Mouse (Mus musculus): Measurements from ENCODE around the gene Serpini1. TPM values are rescaled to one million over a fixed set of nuclear protein-coding genes. Genes with fewer than 3 reads are reported as not detected.
A peak's percentile ranks its signal among the peaks of the same experiment; 100 is the strongest.

The Serpini1 gene
- polyA plus RNA-seq (2016; fragmentation: Nextera tagmentation; extraction: Ambion mirVana) = 8.6 and 15.8 TPM in 2 replicates

DNA sequence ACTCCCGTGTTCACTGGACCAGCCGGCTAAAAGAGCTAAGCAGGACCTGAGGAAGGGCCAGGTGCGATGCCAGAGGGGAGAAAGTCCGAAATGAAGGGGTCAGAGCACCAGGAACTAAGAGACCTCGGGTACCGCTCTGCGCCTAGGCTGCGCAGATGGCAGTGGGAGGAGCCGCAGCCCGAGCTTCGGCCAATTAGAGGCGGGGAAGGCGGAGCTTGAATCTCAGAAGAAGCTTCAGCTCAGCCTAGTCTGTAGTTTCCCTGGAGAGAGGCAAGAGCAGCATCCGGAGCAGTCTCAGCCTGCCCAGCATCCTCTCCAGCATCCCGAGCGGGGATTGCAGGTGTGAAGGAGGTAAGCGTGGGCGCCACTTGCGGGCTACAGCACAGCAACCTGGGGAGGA, at the start of gene Serpini1:
TSS of gene Serpini1 (plus strand) at position 256 of the 400 bp plus-strand sequence.
- WGBS = under 1% methylated on average over 19 of the region's 19 CpGs
- Histone ChIP-seq H3K4me1 (peaks cover 17% of the 10 kb centered on the region), H3K27ac (replicated peaks) (peak within 1 kb of the TSS; percentile 92), H3K27me3 (ENCODE audit: low read depth, poor library complexity, severe bottlenecking) (no peaks in the 10 kb centered on the region), H3K4me3 (peak within 1 kb of the TSS; percentile 64), H3K9me3 (replicated peaks) (no peaks in the 10 kb centered on the region), H3K36me3 (no peaks in the 10 kb centered on the region)
- peak; percentile 90 for DNase-seq (ENCODE audit: low spot score)

DNA sequence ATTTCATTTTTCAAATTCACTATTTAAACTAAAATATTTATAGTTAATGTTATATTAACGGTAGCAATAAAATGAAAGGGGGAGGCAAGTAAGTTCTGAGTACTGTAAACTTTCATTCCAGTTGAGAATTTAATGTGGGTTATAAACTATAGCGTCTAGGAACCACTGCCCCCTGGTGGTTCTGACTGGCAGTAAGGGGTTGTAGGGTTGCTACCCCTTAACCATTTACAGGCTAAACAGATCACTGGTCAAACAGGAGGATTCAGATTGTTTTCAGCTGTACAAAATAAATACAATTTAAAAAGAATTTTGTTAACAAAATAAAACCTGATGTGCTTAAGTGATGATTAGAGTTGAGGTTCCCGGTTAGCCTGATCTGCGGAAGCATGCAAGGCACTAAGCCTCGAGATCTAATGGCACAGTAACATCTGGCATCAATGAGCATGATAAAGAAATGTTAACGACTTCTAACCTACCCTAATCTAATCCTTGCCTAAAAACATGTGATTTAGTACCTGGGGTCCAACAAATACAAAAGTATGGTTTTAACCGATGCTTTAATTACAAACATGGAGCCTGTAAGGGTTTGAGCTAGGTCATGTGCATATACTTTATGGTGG, 39.6 kb upstream of the Serpini1 start:
- Histone ChIP-seq H3K36me3 (peaks cover 34% of the 10 kb centered on the region), H3K27ac (replicated peaks) (no peak overlapping the region), H3K9me3 (replicated peaks) (no peaks in the 10 kb centered on the region), H3K4me1 (no peaks in the 10 kb centered on the region), H3K27me3 (ENCODE audit: low read depth, poor library complexity, severe bottlenecking) (no peaks in the 10 kb centered on the region), H3K4me3 (no peak overlapping the region)
- DNase-seq (ENCODE audit: low spot score) = peak; percentile 15
- WGBS = 75% methylated on average over 7 of the region's 7 CpGs

DNA sequence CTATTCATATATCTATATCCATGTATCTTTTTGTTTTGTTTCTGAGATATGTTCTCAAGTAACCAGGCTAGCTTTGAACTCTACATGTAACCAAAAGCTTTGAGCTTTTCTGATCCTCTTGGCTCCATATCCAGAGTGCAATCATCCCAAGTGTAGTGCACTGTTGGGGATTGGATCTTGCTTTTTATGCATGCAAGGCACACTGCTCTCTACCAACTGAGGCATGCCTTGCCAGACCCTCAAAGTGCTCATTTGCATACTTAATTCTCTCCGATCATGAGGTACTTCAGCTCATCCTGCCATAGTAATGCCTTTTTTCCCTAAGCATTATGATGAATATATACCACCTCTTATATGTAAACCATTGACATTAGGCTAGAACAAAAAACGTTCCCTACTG, 36.0 kb upstream of the Serpini1 start:
- Histone ChIP-seq H3K27me3 (ENCODE audit: low read depth, poor library complexity, severe bottlenecking) (no peaks in the 10 kb centered on the region), H3K4me3 (no peak overlapping the region), H3K9me3 (replicated peaks) (no peaks in the 10 kb centered on the region), H3K4me1 (no peaks in the 10 kb centered on the region), H3K36me3 (peaks cover 40% of the 10 kb centered on the region), H3K27ac (replicated peaks) (no peak overlapping the region)
- DNase-seq (ENCODE audit: low spot score) = no peak
- WGBS = 82% methylated on average over 2 of the region's 2 CpGs

DNA sequence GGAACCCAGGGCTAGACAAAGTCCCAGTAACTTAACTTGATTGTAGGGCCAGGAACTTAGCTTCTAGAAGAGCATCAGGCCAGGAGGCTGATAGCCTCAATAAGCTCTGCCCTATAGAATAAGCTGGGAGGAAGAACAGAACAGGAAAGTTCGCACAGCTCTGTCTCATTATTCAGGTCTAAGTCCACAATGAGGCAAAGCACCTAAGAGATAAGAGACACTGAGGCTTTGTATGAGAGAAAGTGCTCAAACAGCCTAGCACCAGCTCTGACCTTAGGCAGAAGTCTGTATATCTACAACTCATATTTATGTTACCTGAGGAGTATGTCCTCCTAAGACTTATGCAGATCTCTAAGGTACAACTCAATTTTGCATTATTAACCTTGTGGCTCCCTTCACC, 34.8 kb upstream of the Serpini1 start:
- no peak for DNase-seq (ENCODE audit: low spot score)
- H3K4me1 ChIP-seq = no peaks in the 10 kb centered on the region
- no peak overlapping the region for H3K27ac ChIP-seq (replicated peaks)
- WGBS = 98% methylated on average over 1 of the region's 1 CpGs
- H3K9me3 ChIP-seq (replicated peaks) = no peaks in the 10 kb centered on the region
- peaks cover 52% of the 10 kb centered on the region for H3K36me3 ChIP-seq
- H3K27me3 ChIP-seq (ENCODE audit: low read depth, poor library complexity, severe bottlenecking) = no peaks in the 10 kb centered on the region
- H3K4me3 ChIP-seq = no peak overlapping the region

DNA sequence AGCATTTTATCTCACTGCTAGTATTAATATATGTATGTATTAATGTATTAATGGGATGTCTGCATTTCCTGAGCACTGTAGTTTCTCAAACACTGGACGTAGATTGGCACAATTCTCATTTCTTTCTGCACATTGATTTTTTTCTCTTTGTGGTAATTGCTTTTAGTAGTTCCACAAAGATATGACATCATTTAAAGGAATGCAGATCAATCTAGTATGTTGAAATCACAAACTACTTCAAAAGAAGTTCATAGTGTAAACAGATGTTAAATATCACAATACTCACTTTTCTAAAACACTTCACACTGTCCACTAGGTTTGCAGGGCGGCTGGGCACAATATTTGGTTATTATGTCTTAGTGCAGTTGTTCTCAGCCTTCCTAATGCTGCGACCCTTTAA, 26.3 kb upstream of the Serpini1 start:
- Histone ChIP-seq H3K4me1 (no peaks in the 10 kb centered on the region), H3K4me3 (no peak overlapping the region), H3K36me3 (peaks cover 30% of the 10 kb centered on the region), H3K27me3 (ENCODE audit: low read depth, poor library complexity, severe bottlenecking) (no peaks in the 10 kb centered on the region), H3K27ac (replicated peaks) (no peak overlapping the region), H3K9me3 (replicated peaks) (no peaks in the 10 kb centered on the region)
- WGBS = 94% methylated on average over 3 of the region's 3 CpGs
- DNase-seq (ENCODE audit: low spot score) = no peak

DNA sequence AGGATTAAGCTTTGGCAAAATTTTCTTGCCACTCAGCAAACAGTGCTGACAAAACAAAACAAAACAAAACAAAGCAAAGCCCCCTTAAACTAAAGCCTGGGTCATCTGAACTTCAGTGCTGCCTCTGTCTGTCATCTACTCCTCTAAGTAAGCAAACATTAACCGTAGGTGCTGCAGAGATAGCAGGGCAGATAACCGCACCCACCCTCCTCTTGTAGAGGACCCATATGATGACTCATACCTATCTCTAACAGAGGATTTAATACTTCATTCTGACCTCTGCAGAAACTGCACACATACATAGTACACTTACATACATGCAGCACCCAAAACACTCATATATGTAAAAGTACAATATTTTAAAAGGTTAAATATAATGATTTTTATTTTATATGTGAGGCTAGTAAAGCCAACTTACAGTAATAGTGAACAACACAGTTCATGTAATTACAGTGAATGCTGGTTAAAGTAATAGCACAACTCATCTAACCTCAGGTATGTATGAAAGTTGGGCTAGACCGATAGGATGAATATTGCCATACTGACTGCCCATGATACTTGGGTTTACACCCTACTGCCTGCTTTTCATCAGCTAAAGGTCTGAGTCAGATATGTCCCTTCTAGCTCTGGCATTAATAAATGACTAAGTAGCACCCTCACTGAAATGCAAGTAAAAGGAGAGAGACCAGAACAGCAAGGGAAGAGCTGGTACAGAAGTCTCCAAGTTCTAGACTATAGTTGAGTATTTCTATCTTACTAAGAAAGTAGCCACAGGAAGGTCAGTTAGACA, 23.1 kb upstream of the Serpini1 start:
- H3K4me3 ChIP-seq = no peak overlapping the region
- no peaks in the 10 kb centered on the region for H3K4me1 ChIP-seq
- H3K27ac ChIP-seq (replicated peaks) = no peak overlapping the region
- H3K36me3 ChIP-seq = peaks cover 26% of the 10 kb centered on the region
- 87% methylated on average over 3 of the region's 3 CpGs for WGBS
- no peaks in the 10 kb centered on the region for H3K9me3 ChIP-seq (replicated peaks)
- no peaks in the 10 kb centered on the region for H3K27me3 ChIP-seq (ENCODE audit: low read depth, poor library complexity, severe bottlenecking)
- no peak for DNase-seq (ENCODE audit: low spot score)

DNA sequence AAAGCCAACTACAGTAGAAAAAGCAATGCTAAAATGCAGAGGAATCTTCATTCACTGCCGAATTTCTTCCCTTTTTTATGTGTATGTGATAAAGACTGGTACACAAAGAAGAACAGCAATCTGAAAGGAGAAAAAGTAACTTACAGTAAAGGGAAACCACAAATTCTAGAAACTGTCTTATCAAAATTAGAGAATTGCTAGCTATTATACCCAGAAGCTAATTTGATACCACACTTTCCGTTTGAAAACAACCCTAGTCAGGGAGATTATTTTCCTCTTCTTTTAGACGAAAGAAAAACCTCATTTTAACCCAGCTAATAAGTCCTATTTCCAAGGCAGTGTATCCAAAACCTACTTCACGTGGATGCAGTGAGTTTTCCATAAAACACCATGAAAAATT, 16.1 kb upstream of the Serpini1 start:
- Histone ChIP-seq H3K4me1 (no peaks in the 10 kb centered on the region), H3K27ac (replicated peaks) (no peak overlapping the region), H3K27me3 (ENCODE audit: low read depth, poor library complexity, severe bottlenecking) (no peaks in the 10 kb centered on the region), H3K36me3 (peaks cover 40% of the 10 kb centered on the region), H3K9me3 (replicated peaks) (no peaks in the 10 kb centered on the region), H3K4me3 (no peak overlapping the region)
- 88% methylated on average over 4 of the region's 4 CpGs for WGBS
- DNase-seq (ENCODE audit: low spot score) = no peak

DNA sequence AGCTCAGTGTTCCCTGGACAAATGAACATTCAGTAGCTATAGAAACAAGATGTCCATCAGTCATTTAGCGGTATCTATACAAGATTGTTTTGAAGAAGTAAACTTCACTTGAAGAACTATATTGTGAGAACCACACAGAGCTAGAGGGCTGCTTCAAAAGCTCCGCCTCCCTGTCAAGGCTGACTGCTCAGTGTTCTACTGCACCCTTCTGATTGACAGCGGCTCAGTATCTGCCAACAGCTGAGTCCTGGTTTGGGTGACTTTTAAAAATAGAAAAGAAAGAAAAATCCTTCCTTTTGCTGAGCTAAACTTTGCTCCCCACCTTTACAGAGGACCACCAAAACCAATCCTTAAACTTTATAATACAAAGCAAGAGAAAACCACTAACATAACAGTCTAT, 14.5 kb upstream of the Serpini1 start:
- no peaks in the 10 kb centered on the region for H3K9me3 ChIP-seq (replicated peaks)
- H3K27ac ChIP-seq (replicated peaks) = no peak overlapping the region
- no peak for DNase-seq (ENCODE audit: low spot score)
- H3K27me3 ChIP-seq (ENCODE audit: low read depth, poor library complexity, severe bottlenecking) = no peaks in the 10 kb centered on the region
- no peaks in the 10 kb centered on the region for H3K4me1 ChIP-seq
- 73% methylated on average over 3 of the region's 3 CpGs for WGBS
- H3K4me3 ChIP-seq = no peak overlapping the region
- H3K36me3 ChIP-seq = peaks cover 28% of the 10 kb centered on the region

DNA sequence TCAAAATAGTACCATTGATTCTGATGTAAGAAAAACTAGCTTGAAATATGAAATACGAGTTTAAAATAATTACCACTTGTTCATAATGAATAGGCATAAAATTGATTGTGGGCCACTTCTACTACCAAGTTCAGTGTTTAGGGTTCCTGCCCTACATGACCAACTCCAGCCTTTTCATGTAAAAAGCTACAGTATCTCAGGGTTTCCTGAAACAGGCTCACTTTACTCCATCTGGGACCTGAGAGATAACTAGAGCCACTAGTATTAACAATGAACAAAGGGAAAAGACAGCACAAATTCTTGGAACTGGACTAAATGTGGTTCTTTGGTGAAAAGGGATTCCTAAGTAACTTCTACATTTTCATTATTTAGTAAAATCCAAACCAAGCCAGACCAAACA, 13.1 kb upstream of the Serpini1 start:
- no peak for DNase-seq (ENCODE audit: low spot score)
- 86% methylated on average over 1 of the region's 1 CpGs for WGBS
- Histone ChIP-seq H3K4me1 (no peaks in the 10 kb centered on the region; the same call in 1 of the 2 replicates), H3K27me3 (ENCODE audit: low read depth, poor library complexity, severe bottlenecking) (no peaks in the 10 kb centered on the region), H3K27ac (replicated peaks) (no peak overlapping the region), H3K4me3 (no peak overlapping the region), H3K36me3 (peaks cover 16% of the 10 kb centered on the region), H3K9me3 (replicated peaks) (no peaks in the 10 kb centered on the region)

DNA sequence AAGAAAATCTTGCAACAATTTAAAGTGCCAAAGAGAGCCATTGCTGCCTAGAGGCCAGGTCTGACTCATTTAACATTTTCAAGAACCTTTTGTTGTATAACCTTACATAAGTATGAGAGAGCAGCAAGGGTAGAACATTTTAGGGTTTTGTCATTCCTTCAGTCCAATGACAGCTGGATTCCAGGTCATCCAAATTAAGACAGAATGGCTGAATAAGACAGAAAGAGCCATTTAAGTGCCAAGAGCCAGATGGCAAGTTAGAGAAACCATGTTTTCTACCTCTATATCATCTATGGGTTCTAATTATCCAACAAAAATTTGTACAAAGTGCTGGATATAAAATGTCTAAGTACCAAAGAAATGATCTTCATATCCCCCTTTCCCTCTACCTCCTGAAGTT, 6.1 kb upstream of the Serpini1 start:
- Histone ChIP-seq H3K27me3 (ENCODE audit: low read depth, poor library complexity, severe bottlenecking) (no peaks in the 10 kb centered on the region), H3K27ac (replicated peaks) (no peak overlapping the region), H3K36me3 (no peaks in the 10 kb centered on the region), H3K4me3 (no peak overlapping the region), H3K9me3 (replicated peaks) (no peaks in the 10 kb centered on the region), H3K4me1 (peaks cover 12% of the 10 kb centered on the region)
- DNase-seq (ENCODE audit: low spot score) = no peak

DNA sequence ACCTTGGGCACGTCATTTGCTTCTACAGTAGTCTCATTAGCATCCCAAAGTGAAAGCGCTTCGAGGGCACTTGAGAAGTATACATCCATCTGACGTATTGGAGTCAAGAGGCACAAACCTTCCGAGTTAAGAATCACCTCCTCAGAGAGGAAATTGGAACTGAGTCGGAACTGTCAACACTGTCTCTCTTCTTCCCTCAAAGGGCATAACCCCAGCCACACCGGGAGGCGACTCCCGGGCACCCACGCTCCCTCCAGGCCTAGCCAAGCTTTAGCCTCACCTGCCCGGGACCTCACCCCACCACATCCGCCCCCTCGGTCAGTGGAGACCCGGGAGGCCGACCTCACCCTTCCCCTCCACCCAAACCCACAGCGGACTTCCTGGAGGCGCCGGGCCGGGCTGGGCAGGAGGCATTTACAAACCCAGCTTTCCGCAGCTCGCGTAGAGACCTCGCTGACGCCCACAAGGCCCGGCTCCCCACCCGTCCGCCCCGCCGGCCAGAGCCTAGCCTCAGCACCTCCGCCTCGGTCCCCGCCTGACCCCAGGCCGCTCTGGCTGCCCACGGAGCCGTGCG, 1.1 kb upstream of the Serpini1 start:
- H3K36me3 ChIP-seq = no peaks in the 10 kb centered on the region
- H3K27ac ChIP-seq (replicated peaks) = peak overlapping the region; percentile 86
- H3K4me1 ChIP-seq = peaks cover 17% of the 10 kb centered on the region
- no peaks in the 10 kb centered on the region for H3K27me3 ChIP-seq (ENCODE audit: low read depth, poor library complexity, severe bottlenecking)
- no peak for DNase-seq (ENCODE audit: low spot score)
- H3K4me3 ChIP-seq = peak overlapping the region; percentile 64
- WGBS = under 1% methylated on average over 36 of the region's 36 CpGs
- H3K9me3 ChIP-seq (replicated peaks) = no peaks in the 10 kb centered on the region

DNA sequence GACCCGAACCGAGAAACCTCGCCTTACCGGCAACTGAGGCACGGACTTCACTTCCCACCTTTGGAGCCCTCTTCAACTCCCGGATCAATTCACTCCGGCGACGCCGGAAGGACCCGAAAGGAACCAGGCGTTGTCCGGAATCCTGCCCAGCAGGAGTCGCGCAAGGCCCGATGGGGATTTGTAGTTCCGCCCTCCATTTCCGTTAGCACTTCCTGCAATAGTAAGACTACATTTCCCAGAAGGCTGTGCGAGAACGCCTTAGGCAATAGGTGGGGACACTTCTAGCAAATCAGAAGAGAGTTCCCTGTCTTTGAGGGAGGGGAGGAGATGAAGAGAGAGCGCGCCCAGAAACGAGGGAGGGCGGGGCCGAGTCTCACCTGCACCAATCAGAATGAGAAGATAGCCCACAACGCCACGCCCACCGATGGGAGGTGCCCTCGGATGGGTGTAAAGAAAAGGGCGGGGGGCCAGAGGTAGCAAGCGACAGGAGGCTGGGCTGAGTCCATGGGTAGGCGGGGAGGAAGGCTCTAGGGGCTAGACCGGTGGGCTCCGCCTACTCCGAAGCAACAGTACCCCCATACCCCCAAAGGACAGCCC, 554 bp upstream of the Serpini1 start, which contains the start of gene Pdcd10:
TSS of gene Pdcd10 (minus strand) at position 162 of the 597 bp plus-strand sequence.
- peak within 1 kb of the TSS; percentile 64 for H3K4me3 ChIP-seq
- DNase-seq (ENCODE audit: low spot score) = peak; percentile 99
- H3K27me3 ChIP-seq (ENCODE audit: low read depth, poor library complexity, severe bottlenecking) = no peaks in the 10 kb centered on the region
- H3K36me3 ChIP-seq = no peaks in the 10 kb centered on the region
- H3K9me3 ChIP-seq (replicated peaks) = no peaks in the 10 kb centered on the region
- WGBS = under 1% methylated on average over 35 of the region's 35 CpGs
- peaks cover 17% of the 10 kb centered on the region for H3K4me1 ChIP-seq
- peak within 1 kb of the TSS; percentile 92 for H3K27ac ChIP-seq (replicated peaks)

DNA sequence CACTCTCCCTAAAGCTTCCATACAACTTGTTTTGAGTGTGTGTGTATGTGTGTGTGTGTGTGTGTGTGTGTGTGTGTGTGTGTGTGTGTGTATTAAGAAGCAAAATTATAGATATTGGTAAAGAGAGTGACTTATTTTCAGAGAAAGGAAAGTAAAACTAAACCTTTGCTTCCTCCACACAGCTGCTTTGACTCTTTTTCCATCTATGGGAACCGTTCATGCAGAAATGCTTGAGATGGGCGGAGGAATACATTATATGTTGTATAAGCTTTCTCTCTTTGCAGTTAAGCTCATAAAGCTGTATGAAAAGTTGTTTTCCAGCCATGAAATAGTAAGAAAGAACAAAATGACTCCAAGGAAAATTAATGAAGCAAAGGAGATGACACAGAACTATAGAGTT, 16.7 kb downstream of the Serpini1 start:
- Histone ChIP-seq H3K4me3 (no peak overlapping the region), H3K9me3 (replicated peaks) (no peaks in the 10 kb centered on the region), H3K36me3 (no peaks in the 10 kb centered on the region), H3K4me1 (peaks cover 9% of the 10 kb centered on the region), H3K27ac (replicated peaks) (no peak overlapping the region), H3K27me3 (ENCODE audit: low read depth, poor library complexity, severe bottlenecking) (no peaks in the 10 kb centered on the region)
- no peak for DNase-seq (ENCODE audit: low spot score)
- 87% methylated on average over 2 of the region's 2 CpGs for WGBS

Data from midbrain, embryonic 10.5 days (tissue).